Mouse (Mus musculus): ENCODE results near the gene Slc46a1. TPM values are rescaled to one million over a fixed set of nuclear protein-coding genes. Genes with fewer than 3 reads are reported as not detected.

The Slc46a1 gene
- polyA plus RNA-seq (2012; rRNA removed) = 93.2 and 115 TPM in 2 replicates

DNA sequence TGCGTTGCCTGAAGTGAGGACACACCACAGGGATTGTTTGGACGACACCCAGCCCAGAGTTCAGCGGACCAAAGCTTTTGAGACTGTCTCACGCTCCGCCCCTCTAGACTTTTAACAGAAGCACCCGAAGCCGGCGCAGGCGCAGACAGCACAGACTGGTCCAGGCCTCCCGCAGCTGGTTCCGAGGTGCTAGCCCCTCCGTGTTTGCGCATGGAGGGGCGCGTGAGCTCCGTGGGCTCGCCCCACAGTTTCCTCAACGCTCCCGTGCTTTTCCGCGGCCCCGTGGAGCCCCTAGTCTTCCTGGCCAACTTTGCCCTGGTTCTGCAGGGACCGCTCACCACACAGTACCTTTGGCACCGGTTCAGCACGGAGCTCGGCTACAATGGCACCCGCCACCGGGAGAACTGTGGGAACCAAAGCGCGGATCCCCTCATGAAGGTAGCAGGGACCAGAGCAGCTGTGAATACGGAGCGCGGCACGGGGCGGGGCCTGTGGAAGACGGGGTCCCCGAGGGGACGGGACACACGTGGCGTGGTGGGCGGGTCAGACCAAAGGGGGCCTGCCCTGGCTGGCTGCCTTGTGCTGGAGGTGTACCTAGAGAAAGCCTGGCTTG, at the start of gene Slc46a1:
Gene Slc46a1, plus strand, starts transcription at position 130 of the 613 bp plus-strand sequence.
- peak; percentile 93 for DNase-seq

DNA sequence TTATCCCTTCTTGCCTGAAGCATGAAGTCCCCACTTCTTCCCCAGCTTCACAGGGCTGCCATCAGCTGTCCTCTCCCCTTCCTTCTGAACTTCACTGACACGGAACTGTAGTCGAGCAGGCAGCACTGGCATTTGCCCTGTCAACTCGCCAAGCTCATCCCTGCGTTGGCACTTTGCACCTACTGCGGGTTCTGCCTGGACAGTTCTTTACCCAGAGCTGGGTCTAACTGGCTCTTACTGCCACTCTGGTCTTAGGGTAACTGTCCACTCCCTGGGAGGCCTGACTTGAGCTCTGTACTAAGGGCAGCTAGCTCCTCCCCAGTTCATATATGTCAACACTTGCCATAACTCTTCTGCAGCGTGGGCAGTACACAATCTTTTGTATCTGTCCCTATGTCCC, 48.6 kb upstream of the Slc46a1 start:
- Histone ChIP-seq H3K36me3 (ENCODE audit: control insufficient read depth, insufficient read depth, low read length) (no peaks in the 10 kb centered on the region), H3K4me3 (ENCODE audit: insufficient read depth, low read depth, low read length) (no peak overlapping the region), H3K4me1 (ENCODE audit: control insufficient read depth, insufficient read depth, low read length) (peaks cover 32% of the 10 kb centered on the region), H3K27ac (ENCODE audit: insufficient read depth, low read depth, low read length) (peak overlapping the region; percentile 86), H3K27me3 (replicated peaks; ENCODE audit: control insufficient read depth, insufficient read depth, low read length) (no peaks in the 10 kb centered on the region)
- DNase-seq = peak; percentile 97
- no peak for TF ChIP-seq POLR2A (IDR thresholded peaks at IDR 0.05; ENCODE audit: low read depth, low read length)
- no peak for TF ChIP-seq CTCF (conservative IDR thresholded peaks at IDR 0.05; ENCODE audit: insufficient read depth, insufficient read length, low read depth, low read length)
- 45% methylated on average over 6 of the region's 6 CpGs for WGBS

More for the DNA sequence above, at the start of gene Slc46a1:
- no peak for TF ChIP-seq CTCF (conservative IDR thresholded peaks at IDR 0.05; ENCODE audit: insufficient read depth, insufficient read length, low read depth, low read length)
- TF ChIP-seq POLR2A (IDR thresholded peaks at IDR 0.05; ENCODE audit: low read depth, low read length) = no peak
- H3K27ac ChIP-seq (ENCODE audit: insufficient read depth, low read depth, low read length) = peak within 1 kb of the TSS; percentile 76
- 0 out of 2 replicates have a peak, but pooled peaks cover 5% of the 10 kb centered on the region for H3K4me1 ChIP-seq (ENCODE audit: control insufficient read depth, insufficient read depth, low read length)
- WGBS = under 1% methylated on average over 41 of the region's 41 CpGs
- peak within 1 kb of the TSS; percentile 72 for H3K4me3 ChIP-seq (ENCODE audit: insufficient read depth, low read depth, low read length)
- H3K36me3 ChIP-seq (ENCODE audit: control insufficient read depth, insufficient read depth, low read length) = no peaks in the 10 kb centered on the region
- no peaks in the 10 kb centered on the region for H3K27me3 ChIP-seq (replicated peaks; ENCODE audit: control insufficient read depth, insufficient read depth, low read length)

- TF ChIP-seq CTCF (conservative IDR thresholded peaks at IDR 0.05; ENCODE audit: insufficient read depth, insufficient read length, low read depth, low read length) = no peak
- TF ChIP-seq POLR2A (IDR thresholded peaks at IDR 0.05; ENCODE audit: low read depth, low read length) = no peak
- H3K27me3 ChIP-seq (replicated peaks; ENCODE audit: control insufficient read depth, insufficient read depth, low read length) = no peaks in the 10 kb centered on the region
- no peaks in the 10 kb centered on the region for H3K36me3 ChIP-seq (ENCODE audit: control insufficient read depth, insufficient read depth, low read length)
- peak overlapping the region; percentile 40 for H3K4me3 ChIP-seq (ENCODE audit: insufficient read depth, low read depth, low read length)
- H3K4me1 ChIP-seq (ENCODE audit: control insufficient read depth, insufficient read depth, low read length) = peaks cover 20% of the 10 kb centered on the region
- no peak for DNase-seq
- WGBS = 50% methylated on average over 12 of the region's 12 CpGs
- H3K27ac ChIP-seq (ENCODE audit: insufficient read depth, low read depth, low read length) = no peak overlapping the region; the same call in 1 of the 2 replicates
Observed at GRCm38 (mm10) chr11:78420263-78420889, 45.1 kb upstream of the Slc46a1 start.

DNA sequence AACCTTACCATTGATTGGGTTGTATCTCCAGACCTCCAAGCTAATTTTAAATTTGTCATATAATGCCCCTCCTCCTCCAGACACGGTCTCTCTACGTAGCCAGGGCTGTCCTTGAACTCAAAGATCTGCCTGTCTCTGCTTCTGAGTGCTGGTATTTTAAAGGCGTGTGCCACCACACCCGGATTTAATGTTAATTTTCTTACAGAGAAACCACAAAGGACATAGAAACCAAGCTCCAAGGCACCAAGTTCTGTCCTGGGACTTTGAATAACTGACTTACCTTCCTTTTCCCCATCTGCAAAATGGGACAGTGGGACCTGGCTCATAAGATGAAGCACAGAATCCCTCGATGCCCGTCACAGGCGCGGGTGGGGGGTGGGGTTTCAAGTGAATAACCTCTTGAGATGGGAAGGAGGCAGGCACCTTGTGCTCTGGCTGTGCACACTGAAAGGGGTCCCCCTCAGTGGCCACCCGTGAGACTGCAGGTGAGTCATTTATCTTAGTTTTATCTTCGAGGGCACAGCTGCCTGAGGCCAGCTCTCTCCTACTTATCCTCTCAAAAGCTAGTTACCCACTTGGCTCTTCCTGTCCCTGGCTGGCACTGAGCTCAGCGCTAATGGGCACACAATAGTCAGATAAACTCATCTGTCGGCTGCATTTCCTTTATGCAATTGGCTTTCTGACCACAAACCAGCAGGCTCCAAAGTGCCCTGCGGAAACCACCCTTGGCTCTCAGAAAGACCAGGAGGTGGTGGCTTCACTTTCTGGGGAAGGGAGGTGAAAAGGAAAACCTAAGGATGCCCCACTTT, 44.1 kb upstream of the Slc46a1 start:
- 55% methylated on average over 13 of the region's 13 CpGs for WGBS
- H3K27ac ChIP-seq (ENCODE audit: insufficient read depth, low read depth, low read length) = peak overlapping the region; percentile 70
- peaks cover 16% of the 10 kb centered on the region for H3K4me1 ChIP-seq (ENCODE audit: control insufficient read depth, insufficient read depth, low read length)
- DNase-seq = no peak
- no peaks in the 10 kb centered on the region for H3K27me3 ChIP-seq (replicated peaks; ENCODE audit: control insufficient read depth, insufficient read depth, low read length)
- peak overlapping the region; percentile 48 for H3K4me3 ChIP-seq (ENCODE audit: insufficient read depth, low read depth, low read length)
- TF ChIP-seq POLR2A (IDR thresholded peaks at IDR 0.05; ENCODE audit: low read depth, low read length) = no peak
- no peak for TF ChIP-seq CTCF (conservative IDR thresholded peaks at IDR 0.05; ENCODE audit: insufficient read depth, insufficient read length, low read depth, low read length)
- no peaks in the 10 kb centered on the region for H3K36me3 ChIP-seq (ENCODE audit: control insufficient read depth, insufficient read depth, low read length)

DNA sequence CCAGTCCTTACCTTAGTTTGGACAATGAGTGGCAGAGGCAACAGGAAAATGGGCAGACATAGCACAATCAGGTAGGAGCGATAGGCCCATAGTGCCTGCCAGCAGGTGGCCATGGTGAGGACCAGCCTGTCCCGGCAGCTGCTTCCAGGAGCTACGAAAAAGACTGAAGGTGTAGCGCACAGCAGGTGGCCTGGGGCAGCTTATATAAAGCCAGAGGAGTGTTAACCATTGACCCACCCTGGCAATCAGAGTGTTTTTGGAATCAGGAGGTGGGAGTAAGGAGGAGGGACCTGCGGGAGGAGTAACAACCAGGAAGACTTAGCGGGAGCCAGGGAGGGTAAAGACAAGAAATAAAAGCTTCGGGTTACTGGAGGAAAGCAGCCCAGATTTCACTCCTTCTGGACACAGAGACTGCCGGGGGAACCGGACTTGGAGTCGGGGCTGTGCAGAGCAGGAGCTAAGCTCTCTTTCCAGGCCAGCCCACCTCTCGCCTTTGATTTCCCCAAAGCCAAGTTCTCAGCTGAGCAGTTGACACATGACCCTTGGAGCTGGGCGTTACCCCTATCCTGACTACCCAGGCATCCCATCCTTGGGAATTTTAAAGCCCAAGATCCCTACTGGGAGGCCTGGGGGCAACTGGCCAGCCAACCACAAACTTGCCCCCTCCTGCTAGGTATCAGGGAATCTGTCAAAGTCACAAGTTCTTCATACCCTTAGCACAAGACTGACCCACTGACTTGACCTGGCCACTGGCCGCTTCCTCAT, 43.3 kb upstream of the Slc46a1 start, which contains the start of gene Slc13a2:
Gene Slc13a2, minus strand, starts transcription at position 163 of the 765 bp plus-strand sequence.
- no peaks in the 10 kb centered on the region for H3K27me3 ChIP-seq (replicated peaks; ENCODE audit: control insufficient read depth, insufficient read depth, low read length)
- TF ChIP-seq POLR2A (IDR thresholded peaks at IDR 0.05; ENCODE audit: low read depth, low read length) (peak; percentile 93), CTCF (conservative IDR thresholded peaks at IDR 0.05; ENCODE audit: insufficient read depth, insufficient read length, low read depth, low read length) (peak; percentile 48; the same call in 1 of the 2 replicates)
- peaks cover 10% of the 10 kb centered on the region; the same call in 1 of the 2 replicates for H3K4me1 ChIP-seq (ENCODE audit: control insufficient read depth, insufficient read depth, low read length)
- H3K4me3 ChIP-seq (ENCODE audit: insufficient read depth, low read depth, low read length) = peak within 1 kb of the TSS; percentile 48
- WGBS = 12% methylated on average over 13 of the region's 13 CpGs
- peak; percentile 92 for DNase-seq
- H3K36me3 ChIP-seq (ENCODE audit: control insufficient read depth, insufficient read depth, low read length) = no peaks in the 10 kb centered on the region
- H3K27ac ChIP-seq (ENCODE audit: insufficient read depth, low read depth, low read length) = peak within 1 kb of the TSS; percentile 72

DNA sequence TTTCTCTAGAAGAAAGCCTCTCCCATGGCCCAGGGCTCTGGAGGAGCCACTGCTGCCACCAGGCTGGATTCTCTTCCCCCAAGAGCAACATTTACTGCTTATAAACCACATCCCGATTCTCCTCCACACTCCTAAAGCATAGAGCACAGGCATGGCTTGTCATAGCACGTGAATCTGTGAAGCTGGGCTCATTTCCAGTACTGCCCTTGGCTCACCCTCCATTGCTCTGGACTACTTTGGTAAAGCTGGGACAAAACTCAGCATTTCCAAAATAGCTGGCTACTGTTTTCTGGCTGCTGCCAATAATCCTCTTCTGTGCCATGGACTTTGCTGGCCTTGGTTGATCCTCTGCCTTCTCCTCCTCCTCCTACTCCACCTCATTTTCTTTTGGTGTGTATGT, 41.1 kb upstream of the Slc46a1 start:
- WGBS = 34% methylated on average over 2 of the region's 2 CpGs
- H3K4me1 ChIP-seq (ENCODE audit: control insufficient read depth, insufficient read depth, low read length) = peaks cover 13% of the 10 kb centered on the region; the same call in 1 of the 2 replicates
- no peaks in the 10 kb centered on the region for H3K27me3 ChIP-seq (replicated peaks; ENCODE audit: control insufficient read depth, insufficient read depth, low read length)
- H3K4me3 ChIP-seq (ENCODE audit: insufficient read depth, low read depth, low read length) = no peak overlapping the region
- peak; percentile 85 for DNase-seq
- H3K36me3 ChIP-seq (ENCODE audit: control insufficient read depth, insufficient read depth, low read length) = no peaks in the 10 kb centered on the region
- TF ChIP-seq CTCF (conservative IDR thresholded peaks at IDR 0.05; ENCODE audit: insufficient read depth, insufficient read length, low read depth, low read length) (no peak), POLR2A (IDR thresholded peaks at IDR 0.05; ENCODE audit: low read depth, low read length) (no peak)
- no peak overlapping the region for H3K27ac ChIP-seq (ENCODE audit: insufficient read depth, low read depth, low read length)

All from kidney, adult 2 months (tissue).